Mouse (Mus musculus): ENCODE results near the gene Rapsn. TPM values are rescaled to one million over a fixed set of nuclear protein-coding genes. Genes with fewer than 3 reads are reported as not detected.

The Rapsn gene
- total RNA-seq, 2 experiments from 2014 or later, result 0.47 to 0.51 TPM

DNA sequence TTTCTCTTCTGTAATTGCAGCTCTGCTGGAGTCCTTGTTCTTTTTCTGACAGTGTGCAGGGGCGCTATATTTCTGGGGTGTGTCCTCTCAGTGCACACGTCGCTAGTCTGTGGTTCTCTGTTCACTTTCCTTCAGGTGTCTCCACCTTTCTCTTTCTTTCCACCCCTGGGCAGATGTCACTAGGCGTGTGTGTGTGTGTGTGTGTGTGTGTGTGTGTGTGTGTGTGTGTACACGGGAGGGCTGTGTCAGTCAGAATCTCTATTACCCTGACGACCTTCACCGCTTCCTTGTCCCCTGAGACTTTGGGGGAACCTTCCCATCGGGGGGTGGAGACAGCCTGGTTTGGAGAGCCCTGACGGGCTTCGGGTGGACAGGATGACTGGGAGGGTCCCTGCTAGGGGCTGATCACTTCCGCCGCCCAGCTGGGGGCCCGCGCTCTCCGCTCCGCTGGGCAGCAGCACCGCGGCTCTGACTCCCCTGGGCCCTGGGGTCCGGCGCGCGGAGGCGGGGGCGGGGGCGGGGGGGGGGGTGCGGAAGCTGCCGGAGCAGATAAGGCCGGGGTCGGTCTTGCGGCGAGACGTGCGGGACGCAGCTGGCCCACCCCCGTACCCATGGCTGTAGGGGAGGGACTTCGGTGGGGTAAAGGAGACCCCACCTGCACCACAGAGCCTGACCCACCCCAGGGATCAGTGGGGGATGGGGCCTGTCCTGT lies 43.0 kb downstream of the Rapsn start:
- 0 out of 2 replicates have a peak, but pooled peaks have one; percentile 4 for ATAC-seq (ENCODE audit: poor library complexity, severe bottlenecking)

- no peak for ATAC-seq (ENCODE audit: poor library complexity, severe bottlenecking)
Observed at GRCm38 (mm10) chr2:91079026-91079384, 43.6 kb downstream of the Rapsn start.

DNA sequence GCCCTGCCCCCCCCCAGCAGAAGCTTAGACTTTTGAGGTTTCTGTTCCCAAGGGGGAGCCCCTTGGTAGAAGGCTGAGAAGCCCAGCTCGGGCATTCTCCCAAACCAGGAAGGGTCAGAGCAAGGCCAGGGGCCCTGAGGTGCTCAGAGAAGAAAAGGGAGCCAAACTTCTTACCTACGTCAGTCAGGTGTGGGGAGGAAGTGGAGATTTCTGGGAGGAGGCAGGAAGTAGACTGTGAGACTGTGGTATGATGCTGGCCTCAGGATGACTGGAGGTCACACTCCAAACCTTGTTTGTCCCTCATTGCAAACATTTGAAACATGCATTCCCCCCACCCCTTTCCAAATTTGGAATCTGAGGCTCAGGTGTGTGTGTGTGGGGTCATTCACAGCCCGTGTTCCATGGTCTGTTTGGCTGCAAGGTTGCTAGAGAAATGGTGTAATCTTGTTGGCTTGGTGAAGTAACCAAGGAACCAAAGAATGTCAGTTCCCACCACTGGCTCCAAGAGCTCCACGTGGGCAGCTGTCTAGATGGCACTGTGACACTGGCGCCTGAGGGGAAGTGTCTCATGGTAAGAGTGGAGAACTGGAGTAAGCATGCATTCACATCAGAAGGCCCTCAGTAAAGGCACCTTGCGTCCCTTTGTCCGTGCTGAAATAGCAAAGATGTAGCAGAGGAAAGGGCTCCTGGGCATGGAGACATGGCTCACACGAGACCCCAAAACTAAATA lies 45.5 kb downstream of the Rapsn start:
- peak; percentile 34 for ATAC-seq (ENCODE audit: poor library complexity, severe bottlenecking)

DNA sequence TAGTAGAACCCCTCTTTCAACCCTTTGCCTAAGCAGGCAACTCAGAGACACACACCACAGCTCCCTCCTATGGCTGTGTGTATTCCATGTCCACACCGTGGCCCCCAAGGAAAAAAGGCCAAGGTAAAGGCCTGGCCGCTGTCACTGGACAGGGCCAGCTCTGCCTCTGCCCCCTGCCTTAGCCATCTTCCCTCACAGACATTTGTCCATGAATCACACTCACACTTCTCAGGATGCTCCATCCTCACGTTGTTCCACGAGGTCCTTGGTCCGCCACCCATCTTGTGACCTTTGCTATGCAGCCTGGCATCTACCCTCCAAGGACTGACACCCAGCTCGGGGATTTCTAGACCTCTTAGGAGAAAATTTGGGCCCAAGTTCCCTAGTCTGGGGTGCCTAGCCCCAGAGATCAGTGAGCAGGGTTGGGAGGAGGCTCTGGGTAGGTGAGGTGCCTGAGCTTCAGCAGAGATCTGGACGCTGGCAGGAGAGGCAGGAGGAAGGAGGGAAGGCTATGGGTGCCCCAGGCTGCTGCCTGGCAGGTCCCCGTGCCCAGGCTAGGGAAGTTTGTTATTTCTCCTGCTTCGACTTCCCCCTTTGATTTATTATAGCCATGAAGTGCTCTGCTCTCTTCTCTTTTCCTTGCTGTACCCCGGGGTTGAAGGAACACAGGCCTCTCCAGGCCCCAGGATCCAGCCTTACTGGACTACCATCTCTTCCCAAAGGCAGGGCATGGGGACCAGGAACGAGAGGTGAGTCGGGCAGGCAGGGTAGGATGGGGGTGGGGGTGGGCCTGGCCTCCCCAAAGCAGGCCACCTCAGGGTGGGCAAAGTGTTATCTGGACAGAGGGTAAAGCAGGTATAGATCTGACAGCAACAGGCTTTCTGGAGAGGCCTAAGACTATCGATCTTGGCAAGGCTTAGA lies 46.6 kb downstream of the Rapsn start, which contains the start of gene Spi1:
Gene Spi1, plus strand, starts transcription at position 616 of the 921 bp plus-strand sequence.
- no peak for ATAC-seq (ENCODE audit: poor library complexity, severe bottlenecking)

DNA sequence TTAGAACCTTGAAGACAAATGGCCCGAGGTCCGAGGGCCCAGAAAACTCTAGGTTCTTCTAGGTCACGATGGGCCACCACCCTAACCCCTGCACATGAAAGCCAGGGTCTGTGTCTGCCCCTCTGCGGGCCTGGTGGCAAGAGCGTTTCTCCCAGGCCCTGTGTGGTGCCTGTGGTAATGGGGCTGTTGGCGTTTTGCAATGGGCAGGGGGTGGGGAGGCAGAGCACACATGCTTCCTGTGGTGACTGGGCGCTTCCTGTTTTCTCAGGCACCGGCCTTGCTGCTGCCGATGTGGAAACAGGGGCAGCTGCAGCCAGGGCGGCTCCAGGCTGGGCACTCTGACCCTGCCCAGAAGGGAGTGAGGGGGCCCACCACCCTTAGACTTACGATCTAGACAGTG lies 47.4 kb downstream of the Rapsn start:
- peak; percentile 72 for ATAC-seq (ENCODE audit: poor library complexity, severe bottlenecking)

- ATAC-seq (ENCODE audit: poor library complexity, severe bottlenecking), result peak; percentile 4
Observed at GRCm38 (mm10) chr2:91083366-91083940, 48.0 kb downstream of the Rapsn start.

- ATAC-seq (ENCODE audit: poor library complexity, severe bottlenecking), result peak; percentile 23
Observed at GRCm38 (mm10) chr2:91084179-91084820, 48.9 kb downstream of the Rapsn start.

DNA sequence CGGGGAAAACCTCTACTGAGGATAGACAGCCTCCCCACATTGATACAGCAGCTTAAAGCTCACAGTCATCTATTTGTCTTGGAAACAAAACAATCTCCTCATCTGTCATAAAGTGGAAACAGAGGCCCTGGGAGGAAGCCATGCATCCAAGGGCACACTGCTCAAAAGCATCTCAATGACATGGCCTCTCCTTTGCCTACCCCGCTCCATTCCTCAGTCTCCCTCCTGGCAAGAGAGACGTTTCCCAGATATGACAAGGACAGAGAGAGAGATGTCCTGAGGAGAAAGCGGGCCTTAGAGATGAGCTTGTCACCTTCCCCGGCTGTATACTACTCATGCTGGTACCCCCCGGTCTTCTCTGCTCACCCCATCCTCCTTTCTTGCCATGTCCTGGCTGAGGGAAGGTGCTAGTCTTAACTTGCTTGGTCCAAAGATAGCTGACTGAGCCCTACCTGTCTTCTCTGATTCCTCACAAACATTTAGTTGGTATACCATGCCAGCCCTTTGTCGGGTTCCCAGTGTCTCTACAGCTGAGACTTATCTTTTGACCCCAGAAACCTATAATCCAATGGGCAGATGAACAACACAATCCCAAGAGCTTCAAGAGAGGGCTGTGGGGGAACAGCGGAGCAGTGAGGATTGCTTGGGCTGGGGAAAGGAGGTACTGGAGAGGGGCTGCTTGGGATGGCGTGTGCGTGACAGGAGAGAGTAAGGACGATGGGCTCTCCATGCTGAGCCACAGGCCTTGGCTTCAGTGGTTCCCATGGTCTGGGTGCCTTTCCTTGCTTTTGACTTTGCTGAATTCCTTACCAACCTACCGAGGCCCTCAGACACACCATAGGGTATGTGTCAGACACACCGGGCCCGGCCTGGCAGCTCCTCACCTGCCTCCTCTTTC lies 50.3 kb downstream of the Rapsn start:
- ATAC-seq (ENCODE audit: poor library complexity, severe bottlenecking), result no peak

- no peak for ATAC-seq (ENCODE audit: poor library complexity, severe bottlenecking)
Observed at GRCm38 (mm10) chr2:91086392-91087237, 51.2 kb downstream of the Rapsn start.

GRCm38 (mm10) chr2:91087453-91087852 lies 52.0 kb downstream of the Rapsn start:
- peak; percentile 20; the same call in 1 of the 2 replicates for ATAC-seq (ENCODE audit: poor library complexity, severe bottlenecking)

DNA sequence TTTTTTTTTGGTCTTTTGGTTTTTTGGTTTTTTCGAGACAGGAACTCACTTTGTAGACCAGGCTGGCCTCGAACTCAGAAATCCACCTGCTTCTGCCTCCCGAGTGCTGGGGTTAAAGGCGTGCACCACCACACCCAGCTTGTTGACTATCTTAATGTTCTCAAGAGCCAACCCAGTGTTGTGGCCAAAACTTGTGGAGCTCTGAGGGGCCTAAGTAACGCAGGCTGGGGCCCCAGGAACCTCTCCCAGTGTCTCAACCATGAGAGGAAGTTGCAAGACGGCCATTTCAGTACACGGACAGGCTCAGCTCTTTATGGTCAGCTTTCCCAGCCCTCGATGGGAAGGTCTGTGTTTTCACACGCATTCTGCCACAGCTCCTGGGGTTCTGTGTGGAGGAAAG lies 53.6 kb downstream of the Rapsn start:
- ATAC-seq (ENCODE audit: poor library complexity, severe bottlenecking), result peak; percentile 65

DNA sequence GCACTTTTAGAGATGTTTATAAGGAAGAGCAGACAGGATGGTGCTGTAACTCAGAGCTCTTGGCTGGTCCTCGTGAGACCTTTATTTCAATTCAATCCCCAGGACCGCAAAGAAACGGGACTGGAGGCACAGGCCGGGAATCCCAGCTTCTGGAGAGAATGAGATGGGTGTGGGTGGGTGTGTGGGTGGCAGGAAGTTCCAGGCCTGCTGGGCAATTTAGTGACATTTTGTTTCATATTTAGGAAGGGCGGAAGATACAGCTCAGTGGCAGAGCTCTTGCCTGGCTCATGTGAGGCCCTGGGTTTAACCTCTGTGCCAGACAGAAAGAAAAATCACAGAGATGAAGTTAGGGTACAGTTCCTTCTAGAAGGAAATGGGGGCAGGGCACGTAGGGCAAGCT lies 54.8 kb downstream of the Rapsn start:
- ATAC-seq (ENCODE audit: poor library complexity, severe bottlenecking), result no peak

GRCm38 (mm10) chr2:91090827-91091226 lies 55.4 kb downstream of the Rapsn start:
- ATAC-seq (ENCODE audit: poor library complexity, severe bottlenecking), result no peak

Other genes starting within 250 kb of the Rapsn start
- 130 and 138 TPM in 2 replicates for gene Mtch2, start 188.5 kb upstream of the Rapsn start, total RNA-seq (2015)
- gene Mtch2, start 188.5 kb upstream of the Rapsn start, total RNA-seq (2017), result 129 and 168 TPM in 2 replicates
- not detected in 2 replicates for gene C1qtnf4, start 149.8 kb upstream of the Rapsn start, total RNA-seq (2015)
- gene C1qtnf4, start 149.8 kb upstream of the Rapsn start, total RNA-seq (2017), result not detected in 2 replicates
- 9.1 and 11.3 TPM in 2 replicates for gene Kbtbd4, start 130.9 kb upstream of the Rapsn start, total RNA-seq (2015)
- 9.3 and 14.1 TPM in 2 replicates for gene Kbtbd4, start 130.9 kb upstream of the Rapsn start, total RNA-seq (2017)
- gene Ndufs3, start 130.8 kb upstream of the Rapsn start, total RNA-seq (2015), result 113 and 119 TPM in 2 replicates
- gene Ndufs3, start 130.8 kb upstream of the Rapsn start, total RNA-seq (2017), result 61.6 and 70.9 TPM in 2 replicates
- 33.7 and 34.7 TPM in 2 replicates for gene Celf1, start 95.2 kb upstream of the Rapsn start, total RNA-seq (2015)
- gene Celf1, start 95.2 kb upstream of the Rapsn start, total RNA-seq (2017), result 31.3 and 34.1 TPM in 2 replicates
- gene Psmc3, start 18.4 kb downstream of the Rapsn start, total RNA-seq (2015), result 65.1 and 69.7 TPM in 2 replicates
- gene Psmc3, start 18.4 kb downstream of the Rapsn start, total RNA-seq (2017), result 226 TPM in 2 replicates
- gene Slc39a13, start 34.8 kb downstream of the Rapsn start, total RNA-seq (2015), result 8.4 and 15.6 TPM in 2 replicates
- gene Slc39a13, start 34.8 kb downstream of the Rapsn start, total RNA-seq (2017), result 6.5 and 10.9 TPM in 2 replicates
- 348 and 384 TPM in 2 replicates for gene Spi1, start 46.8 kb downstream of the Rapsn start, total RNA-seq (2015)
- gene Spi1, start 46.8 kb downstream of the Rapsn start, total RNA-seq (2017), result 253 and 295 TPM in 2 replicates
- 0.18 and 0.27 TPM in 2 replicates for gene Mybpc3, start 82.5 kb downstream of the Rapsn start, total RNA-seq (2015)
- gene Mybpc3, start 82.5 kb downstream of the Rapsn start, total RNA-seq (2017), result 0.08 and 0.44 TPM in 2 replicates
- gene Madd, start 148.2 kb downstream of the Rapsn start, total RNA-seq (2015), result 35.4 and 39.7 TPM in 2 replicates
- gene Madd, start 148.2 kb downstream of the Rapsn start, total RNA-seq (2017), result 63.6 and 78.7 TPM in 2 replicates
- 0.45 and 1.9 TPM in 2 replicates for gene Nr1h3, start 167.2 kb downstream of the Rapsn start, total RNA-seq (2015)
- 1.5 and 2.2 TPM in 2 replicates for gene Nr1h3, start 167.2 kb downstream of the Rapsn start, total RNA-seq (2017)
- gene Acp2, start 167.3 kb downstream of the Rapsn start, total RNA-seq (2015), result 7.1 and 8.4 TPM in 2 replicates
- gene Acp2, start 167.3 kb downstream of the Rapsn start, total RNA-seq (2017), result 8.0 and 9.0 TPM in 2 replicates
- 7.7 and 8.8 TPM in 2 replicates for gene Ddb2, start 201.4 kb downstream of the Rapsn start, total RNA-seq (2015)
- gene Ddb2, start 201.4 kb downstream of the Rapsn start, total RNA-seq (2017), result 7.3 TPM in 2 replicates
- gene Pacsin3, start 220.3 kb downstream of the Rapsn start, total RNA-seq (2015), result not detected in 2 replicates
- 0.29 TPM in 1 of 2 replicates, not detected in the other for gene Pacsin3, start 220.3 kb downstream of the Rapsn start, total RNA-seq (2017)
- 24.7 and 27.2 TPM in 2 replicates for gene Arfgap2, start 229.4 kb downstream of the Rapsn start, total RNA-seq (2015)
- 26.9 and 27.1 TPM in 2 replicates for gene Arfgap2, start 229.4 kb downstream of the Rapsn start, total RNA-seq (2017)

All from megakaryocyte, adult 5-6 weeks (primary cell).